Mouse (Mus musculus): ENCODE results near the gene Arx.

Arx gene

GRCm38 (mm10) chrX:93286291-93286893 is at the start of gene Arx:
TSS of gene Arx (plus strand) at chrX:93286445.
- DNase-seq: no peak

GRCm38 (mm10) chrX:93251329-93251728 is 34.9 kb upstream of the Arx start:
- no peak for DNase-seq

- DNase-seq: no peak
Measured at GRCm38 (mm10) chrX:93275689-93276088, 10.6 kb upstream of the Arx start.

GRCm38 (mm10) chrX:93279940-93280339 is 6.3 kb upstream of the Arx start:
- DNase-seq: no peak

- DNase-seq: no peak
Measured at GRCm38 (mm10) chrX:93281028-93281723, 5.1 kb upstream of the Arx start.

GRCm38 (mm10) chrX:93281756-93282155 is 4.5 kb upstream of the Arx start:
- DNase-seq: no peak

GRCm38 (mm10) chrX:93285091-93285490 is 1.2 kb upstream of the Arx start:
- DNase-seq: no peak

- no peak for DNase-seq
Measured at GRCm38 (mm10) chrX:93288339-93288738, 2.1 kb downstream of the Arx start.

GRCm38 (mm10) chrX:93289076-93289475 is 2.8 kb downstream of the Arx start:
- DNase-seq: no peak

GRCm38 (mm10) chrX:93289851-93290380 is 3.7 kb downstream of the Arx start:
- DNase-seq: no peak

- DNase-seq: no peak
Measured at GRCm38 (mm10) chrX:93292031-93292430, 5.8 kb downstream of the Arx start.

- DNase-seq: no peak
Measured at GRCm38 (mm10) chrX:93294736-93295490, 8.7 kb downstream of the Arx start.

GRCm38 (mm10) chrX:93295819-93296218 is 9.6 kb downstream of the Arx start:
- no peak for DNase-seq

- DNase-seq: no peak
Measured at GRCm38 (mm10) chrX:93297001-93297441, 10.8 kb downstream of the Arx start.

GRCm38 (mm10) chrX:93299046-93299626 is 12.9 kb downstream of the Arx start:
- no peak for DNase-seq

GRCm38 (mm10) chrX:93299771-93300170 is 13.5 kb downstream of the Arx start:
- DNase-seq: no peak

- no peak for DNase-seq
Measured at GRCm38 (mm10) chrX:93300183-93300815, 14.1 kb downstream of the Arx start.

- DNase-seq: no peak
Measured at GRCm38 (mm10) chrX:93301798-93302197, 15.6 kb downstream of the Arx start.

GRCm38 (mm10) chrX:93305780-93306179 is 19.5 kb downstream of the Arx start:
- no peak for DNase-seq

GRCm38 (mm10) chrX:93317577-93317976 is 31.3 kb downstream of the Arx start:
- no peak for DNase-seq

GRCm38 (mm10) chrX:93319979-93320378 is 33.7 kb downstream of the Arx start:
- DNase-seq: no peak

GRCm38 (mm10) chrX:93321336-93321735 is 35.1 kb downstream of the Arx start:
- DNase-seq: no peak

All from kidney, adult 11 months (tissue).